Mouse (Mus musculus) spleen, embryonic (tissue): ENCODE data around the gene Gkn1.

Experiments
- CTCF ChIA-PET: fragments of 350-600 bp; sonication (Branson Sonifier 250); formaldehyde crosslinking; loops from one replicate; lab custom pipeline; 2022; lab: Charles Lee

The Gkn1 gene

GRCm38 (mm10) chr6:87350829-87351228 lies at the start of gene Gkn1:
Gene Gkn1 (minus strand): TSS chr6:87350942.
- CTCF ChIA-PET = no interaction called here

- CTCF ChIA-PET = interaction anchor here (0.5 to 1.3 kb wide), 3 partner anchors 14 to 271 kb away, joined by 3 to 4 read pairs (median 3); no protein-coding TSS in a partner anchor
These were observed 49.3 kb upstream of the Gkn1 start for GRCm38 (mm10) chr6:87399886-87400566.

- CTCF ChIA-PET = interaction anchor here (0.6 to 1.3 kb wide), 6 partner anchors 11 to 605 kb away, joined by 3 to 13 read pairs (median 4); no protein-coding TSS in a partner anchor
These were observed 48.4 kb upstream of the Gkn1 start for GRCm38 (mm10) chr6:87399137-87399536.

GRCm38 (mm10) chr6:87394783-87395182 lies 44.0 kb upstream of the Gkn1 start:
- CTCF ChIA-PET = no interaction called here

- CTCF ChIA-PET = no interaction called here
These were observed 42.9 kb upstream of the Gkn1 start for GRCm38 (mm10) chr6:87393466-87394205.

GRCm38 (mm10) chr6:87389455-87389989 lies 38.8 kb upstream of the Gkn1 start:
- CTCF ChIA-PET = no interaction called here

- CTCF ChIA-PET = no interaction called here
These were observed 38.1 kb upstream of the Gkn1 start, which contains the start of gene Gkn3 for GRCm38 (mm10) chr6:87388877-87389276. Gene Gkn3 (minus strand): TSS chr6:87388935.

GRCm38 (mm10) chr6:87386681-87387080 lies 35.9 kb upstream of the Gkn1 start:
- CTCF ChIA-PET = no interaction called here

GRCm38 (mm10) chr6:87386203-87386602 lies 35.5 kb upstream of the Gkn1 start:
- CTCF ChIA-PET = no interaction called here

- CTCF ChIA-PET = no interaction called here
These were observed 34.0 kb upstream of the Gkn1 start for GRCm38 (mm10) chr6:87384761-87385160.

GRCm38 (mm10) chr6:87383926-87384691 lies 33.4 kb upstream of the Gkn1 start:
- CTCF ChIA-PET = interaction anchor here (0.6 kb wide), 1 partner anchor 19 kb away, joined by 5 read pairs; no protein-coding TSS in a partner anchor

GRCm38 (mm10) chr6:87373057-87373456 lies 22.3 kb upstream of the Gkn1 start, which contains the start of gene Gkn2:
Gene Gkn2 (plus strand): TSS chr6:87373357.
- CTCF ChIA-PET = no interaction called here

- CTCF ChIA-PET = interaction anchor here (0.6 kb wide), 1 partner anchor 363 kb away, joined by 3 read pairs; no protein-coding TSS in a partner anchor
These were observed 18.5 kb upstream of the Gkn1 start for GRCm38 (mm10) chr6:87369223-87369622.

GRCm38 (mm10) chr6:87354441-87354840 lies 3.7 kb upstream of the Gkn1 start:
- CTCF ChIA-PET = no interaction called here

- CTCF ChIA-PET = interaction anchor here (0.7 kb wide), 1 partner anchor 241 kb away, joined by 3 read pairs; no protein-coding TSS in a partner anchor
These were observed 14.8 kb downstream of the Gkn1 start for GRCm38 (mm10) chr6:87335935-87336295.

- CTCF ChIA-PET = interaction anchor here (0.7 kb wide), 1 partner anchor 234 kb away, joined by 11 read pairs; no protein-coding TSS in a partner anchor
These were observed 15.4 kb downstream of the Gkn1 start, which contains the start of gene Antxr1 for GRCm38 (mm10) chr6:87335091-87335934. Gene Antxr1 (minus strand): TSS chr6:87335821.

GRCm38 (mm10) chr6:87334361-87335090 lies 16.2 kb downstream of the Gkn1 start:
- CTCF ChIA-PET = no interaction called here

GRCm38 (mm10) chr6:87332380-87332779 lies 18.4 kb downstream of the Gkn1 start:
- CTCF ChIA-PET = interaction anchor here (0.7 kb wide), 1 partner anchor 229 kb away, joined by 9 read pairs; no protein-coding TSS in a partner anchor
